Mouse (Mus musculus): ENCODE results near the gene Itga9. TPM values are rescaled to one million over a fixed set of nuclear protein-coding genes. Genes with fewer than 3 reads are reported as not detected.

Gene Itga9
- polyA plus RNA-seq, 1 experiment from 2014 or later: 31.9 TPM

DNA sequence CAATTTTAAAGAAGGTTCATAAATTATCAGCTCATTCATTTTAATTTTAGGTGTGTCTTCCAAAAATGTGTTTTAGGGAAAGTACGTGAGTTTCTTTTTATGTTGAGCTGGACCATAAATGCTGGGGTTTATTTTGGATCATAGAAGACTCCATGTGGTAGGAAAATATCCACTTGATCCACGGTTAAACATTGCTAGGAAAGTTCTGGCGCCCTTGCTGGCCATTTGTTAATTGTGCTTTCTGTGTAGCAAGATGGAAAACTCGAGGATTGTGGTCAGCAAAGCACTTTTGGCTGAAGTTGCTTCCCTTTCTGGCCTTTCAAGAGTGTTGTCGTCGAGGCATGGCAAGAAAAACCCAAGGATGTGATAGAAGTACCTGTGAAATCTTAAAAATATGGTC, 179.3 kb downstream of the Itga9 start:
- 77% methylated on average over 6 of the region's 6 CpGs for WGBS
- ATAC-seq (ENCODE audit: low FRiP score, low TSS enrichment): no peak

GRCm38 (mm10) chr9:118788869-118789281, 182.4 kb downstream of the Itga9 start:
- no peak for ATAC-seq (ENCODE audit: low FRiP score, low TSS enrichment)
- WGBS: 63% methylated on average over 10 of the region's 10 CpGs
- H3K4me1 ChIP-seq (ENCODE audit: control insufficient read depth, insufficient read depth, low read length): 0 out of 2 replicates have a peak, but pooled peaks cover 4% of the 10 kb centered on the region
- no peaks in the 10 kb centered on the region for H3K9me3 ChIP-seq (ENCODE audit: control insufficient read depth, low read length)
- H3K27me3 ChIP-seq (ENCODE audit: control insufficient read depth, insufficient read depth, low read length): no peaks in the 10 kb centered on the region
- no peak overlapping the region for H3K9ac ChIP-seq (ENCODE audit: low read depth, low read length)
- no peak overlapping the region for H3K27ac ChIP-seq (ENCODE audit: low read depth, low read length)
- no peak overlapping the region for H3K4me3 ChIP-seq (ENCODE audit: low read length)
- no peak overlapping the region for H3K4me2 ChIP-seq (replicated peaks; ENCODE audit: low read depth, low read length)
- H3K36me3 ChIP-seq (ENCODE audit: control insufficient read depth, insufficient read depth, low read length): no peaks in the 10 kb centered on the region; the same call in 1 of the 2 replicates

More for the DNA sequence above, 179.3 kb downstream of the Itga9 start:
- Histone ChIP-seq H3K4me2 (replicated peaks; ENCODE audit: low read depth, low read length) (no peak overlapping the region), H3K27ac (ENCODE audit: low read depth, low read length) (no peak overlapping the region), H3K4me3 (ENCODE audit: low read length) (no peak overlapping the region), H3K36me3 (ENCODE audit: control insufficient read depth, insufficient read depth, low read length) (peaks cover 4% of the 10 kb centered on the region; the same call in 1 of the 2 replicates), H3K9me3 (ENCODE audit: control insufficient read depth, low read length) (no peaks in the 10 kb centered on the region), H3K4me1 (ENCODE audit: control insufficient read depth, insufficient read depth, low read length) (no peaks in the 10 kb centered on the region), H3K27me3 (ENCODE audit: control insufficient read depth, insufficient read depth, low read length) (no peaks in the 10 kb centered on the region), H3K9ac (ENCODE audit: low read depth, low read length) (no peak overlapping the region)

GRCm38 (mm10) chr9:118791231-118791630, 184.7 kb downstream of the Itga9 start:
- Histone ChIP-seq H3K4me2 (replicated peaks; ENCODE audit: low read depth, low read length) (no peak overlapping the region), H3K4me3 (ENCODE audit: low read length) (no peak overlapping the region), H3K9me3 (ENCODE audit: control insufficient read depth, low read length) (no peaks in the 10 kb centered on the region), H3K9ac (ENCODE audit: low read depth, low read length) (no peak overlapping the region; the same call in 1 of the 2 replicates), H3K27ac (ENCODE audit: low read depth, low read length) (no peak overlapping the region), H3K36me3 (ENCODE audit: control insufficient read depth, insufficient read depth, low read length) (no peaks in the 10 kb centered on the region; the same call in 1 of the 2 replicates), H3K4me1 (ENCODE audit: control insufficient read depth, insufficient read depth, low read length) (0 out of 2 replicates have a peak, but pooled peaks cover 7% of the 10 kb centered on the region), H3K27me3 (ENCODE audit: control insufficient read depth, insufficient read depth, low read length) (no peaks in the 10 kb centered on the region)
- ATAC-seq (ENCODE audit: low FRiP score, low TSS enrichment): no peak
- 73% methylated on average over 3 of the region's 3 CpGs for WGBS

DNA sequence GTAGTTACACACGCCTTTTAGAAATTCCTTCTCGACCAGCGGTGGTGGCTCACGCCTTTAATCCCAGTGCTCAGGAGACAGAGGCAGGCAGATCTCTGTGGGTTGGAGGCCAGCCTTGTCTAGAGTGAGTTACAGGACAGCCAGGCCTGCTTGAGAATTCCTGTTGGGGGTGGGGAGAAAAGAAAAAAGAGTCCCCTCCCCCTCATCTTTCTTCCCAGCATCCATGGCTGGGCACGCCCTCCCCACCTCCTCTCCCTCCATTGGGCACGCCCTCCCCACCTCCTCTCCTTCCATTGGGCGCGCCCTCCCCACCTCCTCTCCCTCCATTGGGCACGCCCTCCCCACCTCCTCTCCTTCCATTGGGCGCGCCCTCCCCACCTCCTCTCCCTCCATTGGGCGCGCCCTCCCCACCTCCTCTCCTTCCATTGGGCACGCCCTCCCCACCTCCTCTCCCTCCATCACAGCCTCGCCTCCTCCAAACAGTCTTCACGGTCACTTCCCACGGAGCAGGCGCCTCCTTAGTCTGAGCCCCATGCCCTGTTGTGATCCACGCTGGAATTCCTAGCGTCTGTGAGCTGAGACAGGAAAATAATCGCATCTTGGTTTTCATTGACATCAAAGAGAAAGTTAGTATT, 186.8 kb downstream of the Itga9 start:
- 70% methylated on average over 16 of the region's 21 CpGs for WGBS
- no peaks in the 10 kb centered on the region for H3K9me3 ChIP-seq (ENCODE audit: control insufficient read depth, low read length)
- no peaks in the 10 kb centered on the region; the same call in 1 of the 2 replicates for H3K36me3 ChIP-seq (ENCODE audit: control insufficient read depth, insufficient read depth, low read length)
- ATAC-seq (ENCODE audit: low FRiP score, low TSS enrichment): no peak
- no peak overlapping the region for H3K9ac ChIP-seq (ENCODE audit: low read depth, low read length)
- no peak overlapping the region for H3K4me2 ChIP-seq (replicated peaks; ENCODE audit: low read depth, low read length)
- 0 out of 2 replicates have a peak, but pooled peaks cover 7% of the 10 kb centered on the region for H3K4me1 ChIP-seq (ENCODE audit: control insufficient read depth, insufficient read depth, low read length)
- H3K27me3 ChIP-seq (ENCODE audit: control insufficient read depth, insufficient read depth, low read length): no peaks in the 10 kb centered on the region
- H3K27ac ChIP-seq (ENCODE audit: low read depth, low read length): no peak overlapping the region
- H3K4me3 ChIP-seq (ENCODE audit: low read length): no peak overlapping the region

DNA sequence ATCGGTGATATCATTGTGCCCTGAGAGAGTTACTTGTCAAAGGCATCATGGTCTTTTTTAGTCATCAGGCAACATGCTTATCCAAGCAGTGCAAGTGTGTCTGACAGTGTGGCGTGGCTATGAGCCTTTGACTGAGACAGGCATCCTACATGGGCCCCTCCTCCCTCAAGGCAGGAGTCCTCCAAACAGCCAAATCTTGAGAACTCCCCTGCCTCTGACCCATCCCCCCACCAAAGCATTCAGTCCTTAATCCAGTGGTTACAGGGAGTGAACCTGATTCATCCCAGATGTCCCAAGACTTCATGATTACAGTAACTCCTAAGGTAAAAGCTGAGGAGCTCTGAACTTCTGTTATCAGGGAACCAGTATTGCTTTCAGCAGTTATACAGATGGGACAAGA, 188.2 kb downstream of the Itga9 start:
- ATAC-seq (ENCODE audit: low FRiP score, low TSS enrichment): no peak

DNA sequence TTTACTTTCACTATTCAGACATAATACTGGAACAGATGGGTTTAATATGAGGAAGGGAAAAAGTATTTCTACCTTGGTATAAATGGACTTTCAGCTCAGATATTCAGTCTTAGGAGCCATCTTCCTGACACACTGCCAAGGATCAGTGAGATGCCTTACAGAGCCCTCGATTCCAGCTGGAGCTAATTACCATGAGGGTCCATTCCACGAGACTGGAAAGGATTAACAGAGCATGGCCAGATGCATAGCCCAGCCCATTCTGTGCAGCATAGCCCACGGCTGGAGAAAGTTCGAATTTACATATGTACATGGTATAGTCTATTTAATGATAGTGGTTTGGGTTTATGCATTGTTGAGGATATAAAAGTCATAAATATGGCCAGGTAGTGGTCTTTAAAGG, 188.8 kb downstream of the Itga9 start:
- H3K9ac ChIP-seq (ENCODE audit: low read depth, low read length): no peak overlapping the region
- WGBS: 47% methylated on average over 4 of the region's 4 CpGs
- H3K4me2 ChIP-seq (replicated peaks; ENCODE audit: low read depth, low read length): no peak overlapping the region
- H3K27me3 ChIP-seq (ENCODE audit: control insufficient read depth, insufficient read depth, low read length): no peaks in the 10 kb centered on the region
- H3K4me1 ChIP-seq (ENCODE audit: control insufficient read depth, insufficient read depth, low read length): peaks cover 13% of the 10 kb centered on the region
- no peaks in the 10 kb centered on the region for H3K9me3 ChIP-seq (ENCODE audit: control insufficient read depth, low read length)
- H3K4me3 ChIP-seq (ENCODE audit: low read length): no peak overlapping the region
- ATAC-seq (ENCODE audit: low FRiP score, low TSS enrichment): no peak
- H3K27ac ChIP-seq (ENCODE audit: low read depth, low read length): no peak overlapping the region
- no peaks in the 10 kb centered on the region; the same call in 1 of the 2 replicates for H3K36me3 ChIP-seq (ENCODE audit: control insufficient read depth, insufficient read depth, low read length)

More for the DNA sequence above, 188.2 kb downstream of the Itga9 start:
- no peaks in the 10 kb centered on the region for H3K27me3 ChIP-seq (ENCODE audit: control insufficient read depth, insufficient read depth, low read length)
- no peak overlapping the region for H3K27ac ChIP-seq (ENCODE audit: low read depth, low read length)
- H3K36me3 ChIP-seq (ENCODE audit: control insufficient read depth, insufficient read depth, low read length): no peaks in the 10 kb centered on the region; the same call in 1 of the 2 replicates
- H3K9ac ChIP-seq (ENCODE audit: low read depth, low read length): no peak overlapping the region
- H3K4me2 ChIP-seq (replicated peaks; ENCODE audit: low read depth, low read length): no peak overlapping the region
- H3K9me3 ChIP-seq (ENCODE audit: control insufficient read depth, low read length): no peaks in the 10 kb centered on the region
- peaks cover 13% of the 10 kb centered on the region for H3K4me1 ChIP-seq (ENCODE audit: control insufficient read depth, insufficient read depth, low read length)
- H3K4me3 ChIP-seq (ENCODE audit: low read length): no peak overlapping the region
- 85% methylated on average over 2 of the region's 2 CpGs for WGBS

GRCm38 (mm10) chr9:118799105-118799504, 192.6 kb downstream of the Itga9 start:
- Histone ChIP-seq H3K4me3 (ENCODE audit: low read length) (no peak overlapping the region), H3K4me1 (ENCODE audit: control insufficient read depth, insufficient read depth, low read length) (peaks cover 24% of the 10 kb centered on the region), H3K27me3 (ENCODE audit: control insufficient read depth, insufficient read depth, low read length) (no peaks in the 10 kb centered on the region), H3K36me3 (ENCODE audit: control insufficient read depth, insufficient read depth, low read length) (no peaks in the 10 kb centered on the region), H3K4me2 (replicated peaks; ENCODE audit: low read depth, low read length) (no peak overlapping the region), H3K9me3 (ENCODE audit: control insufficient read depth, low read length) (no peaks in the 10 kb centered on the region), H3K27ac (ENCODE audit: low read depth, low read length) (peak overlapping the region; percentile 30; the same call in 1 of the 2 replicates), H3K9ac (ENCODE audit: low read depth, low read length) (no peak overlapping the region)
- ATAC-seq (ENCODE audit: low FRiP score, low TSS enrichment): no peak
- 58% methylated on average over 7 of the region's 7 CpGs for WGBS

GRCm38 (mm10) chr9:118801176-118801909, 194.9 kb downstream of the Itga9 start:
- no peaks in the 10 kb centered on the region for H3K27me3 ChIP-seq (ENCODE audit: control insufficient read depth, insufficient read depth, low read length)
- H3K4me1 ChIP-seq (ENCODE audit: control insufficient read depth, insufficient read depth, low read length): peaks cover 21% of the 10 kb centered on the region
- no peak overlapping the region for H3K4me3 ChIP-seq (ENCODE audit: low read length)
- H3K9ac ChIP-seq (ENCODE audit: low read depth, low read length): no peak overlapping the region
- peak; percentile 78 for ATAC-seq (ENCODE audit: low FRiP score, low TSS enrichment)
- no peak overlapping the region for H3K4me2 ChIP-seq (replicated peaks; ENCODE audit: low read depth, low read length)
- no peaks in the 10 kb centered on the region for H3K9me3 ChIP-seq (ENCODE audit: control insufficient read depth, low read length)
- WGBS: 41% methylated on average over 15 of the region's 15 CpGs
- no peaks in the 10 kb centered on the region for H3K36me3 ChIP-seq (ENCODE audit: control insufficient read depth, insufficient read depth, low read length)
- H3K27ac ChIP-seq (ENCODE audit: low read depth, low read length): peak overlapping the region; percentile 84

DNA sequence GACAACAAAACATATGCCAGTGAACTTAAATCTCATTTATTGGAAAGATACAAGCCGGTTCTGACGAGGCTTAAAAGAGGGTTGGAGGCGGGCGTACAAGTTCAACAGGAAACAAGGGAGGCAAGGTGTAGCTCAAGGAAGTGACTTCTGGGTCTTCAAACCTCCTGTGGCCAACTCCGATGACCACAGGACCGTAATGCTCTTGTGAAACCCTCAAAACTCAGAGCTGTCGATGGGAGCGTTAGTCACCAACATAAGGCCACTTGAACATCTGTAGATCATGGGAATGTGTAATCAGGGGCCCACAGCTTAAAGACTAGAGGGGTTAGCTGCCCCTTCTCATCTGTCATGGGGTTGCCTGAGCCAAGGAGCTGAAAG, 195.4 kb downstream of the Itga9 start:
- H3K9me3 ChIP-seq (ENCODE audit: control insufficient read depth, low read length): no peaks in the 10 kb centered on the region
- no peak overlapping the region for H3K4me3 ChIP-seq (ENCODE audit: low read length)
- H3K27ac ChIP-seq (ENCODE audit: low read depth, low read length): peak overlapping the region; percentile 83; the same call in 1 of the 2 replicates
- H3K36me3 ChIP-seq (ENCODE audit: control insufficient read depth, insufficient read depth, low read length): no peaks in the 10 kb centered on the region
- no peaks in the 10 kb centered on the region for H3K27me3 ChIP-seq (ENCODE audit: control insufficient read depth, insufficient read depth, low read length)
- no peak overlapping the region for H3K4me2 ChIP-seq (replicated peaks; ENCODE audit: low read depth, low read length)
- ATAC-seq (ENCODE audit: low FRiP score, low TSS enrichment): peak; percentile 6; the same call in 1 of the 2 replicates
- WGBS: 55% methylated on average over 8 of the region's 8 CpGs
- H3K4me1 ChIP-seq (ENCODE audit: control insufficient read depth, insufficient read depth, low read length): peaks cover 21% of the 10 kb centered on the region
- H3K9ac ChIP-seq (ENCODE audit: low read depth, low read length): no peak overlapping the region

Data from kidney, embryonic 14.5 days (tissue).